Mouse (Mus musculus): Measurements from ENCODE around the gene Glt1d1. TPM values are rescaled to one million over a fixed set of nuclear protein-coding genes. Genes with fewer than 3 reads are reported as not detected.

The Glt1d1 gene
- total RNA-seq, 2 experiments from 2014 or later, result 0.42 to 0.53 TPM

GRCm38 (mm10) chr5:127756671-127757423, 124.8 kb downstream of the Glt1d1 start:
- ATAC-seq (replicated peaks; ENCODE audit: low FRiP score, poor library complexity, severe bottlenecking), result no peak

GRCm38 (mm10) chr5:127758576-127758975, 126.5 kb downstream of the Glt1d1 start:
- no peak for ATAC-seq (replicated peaks; ENCODE audit: low FRiP score, poor library complexity, severe bottlenecking)

Other genes starting within 250 kb of the Glt1d1 start
- gene Slc15a4, start 635 bp downstream of the Glt1d1 start, total RNA-seq (2015; ENCODE audit: low replicate concordance), result 3.2 and 11.3 TPM in 2 replicates
- 6.9 and 7.3 TPM in 2 replicates for gene Slc15a4, start 635 bp downstream of the Glt1d1 start, total RNA-seq (2017; ENCODE audit: low replicate concordance)